Mouse (Mus musculus): ENCODE data around the gene Sept11. TPM values are rescaled to one million over a fixed set of nuclear protein-coding genes. Genes with fewer than 3 reads are reported as not detected.
A peak's percentile ranks its signal among the peaks of the same experiment; 100 is the strongest.

Gene Sept11
- polyA plus RNA-seq, 1 experiment from 2014 or later, result 21.4 TPM

DNA sequence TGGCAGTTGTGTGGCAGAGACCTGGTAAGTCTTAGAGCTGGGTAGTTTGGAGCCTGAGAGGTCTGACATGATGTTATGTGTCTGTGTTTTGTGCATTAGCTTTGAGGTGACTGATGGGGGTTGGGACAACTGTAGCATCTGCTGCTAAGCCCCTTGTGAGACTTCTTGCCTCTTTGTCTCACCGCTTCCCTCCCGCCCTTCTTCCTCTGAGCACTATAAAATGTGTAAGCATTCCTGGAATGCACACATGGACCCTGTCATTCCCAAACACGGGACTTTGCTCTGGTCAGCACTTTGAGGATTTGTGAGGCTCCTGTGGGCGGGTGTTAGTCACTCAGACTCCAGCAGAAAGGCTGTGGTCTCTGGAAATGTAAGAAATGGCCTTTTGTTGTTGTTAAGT, 36.7 kb downstream of the Sept11 start:
- no peak overlapping the region for H3K4me2 ChIP-seq (ENCODE audit: low read depth, low read length)
- H3K9me3 ChIP-seq (replicated peaks; ENCODE audit: control insufficient read depth, low read length), result no peaks in the 10 kb centered on the region
- H3K4me1 ChIP-seq (ENCODE audit: control insufficient read depth, low read depth, low read length), result peaks cover 10% of the 10 kb centered on the region
- H3K4me3 ChIP-seq (ENCODE audit: low read depth, low read length), result no peak overlapping the region
- ATAC-seq (ENCODE audit: low read depth), result 0 out of 2 replicates have a peak, but pooled peaks have one; percentile 47
- WGBS (ENCODE audit: insufficient replicate concordance), result 51% methylated on average over 4 of the region's 4 CpGs
- no peak overlapping the region for H3K27ac ChIP-seq (ENCODE audit: low read length)
- H3K27me3 ChIP-seq (ENCODE audit: control insufficient read depth, insufficient read depth, low read depth, low read length), result no peaks in the 10 kb centered on the region
- no peaks in the 10 kb centered on the region for H3K36me3 ChIP-seq (ENCODE audit: control insufficient read depth, insufficient read depth)
- no peak overlapping the region for H3K9ac ChIP-seq (ENCODE audit: low read depth, low read length)

DNA sequence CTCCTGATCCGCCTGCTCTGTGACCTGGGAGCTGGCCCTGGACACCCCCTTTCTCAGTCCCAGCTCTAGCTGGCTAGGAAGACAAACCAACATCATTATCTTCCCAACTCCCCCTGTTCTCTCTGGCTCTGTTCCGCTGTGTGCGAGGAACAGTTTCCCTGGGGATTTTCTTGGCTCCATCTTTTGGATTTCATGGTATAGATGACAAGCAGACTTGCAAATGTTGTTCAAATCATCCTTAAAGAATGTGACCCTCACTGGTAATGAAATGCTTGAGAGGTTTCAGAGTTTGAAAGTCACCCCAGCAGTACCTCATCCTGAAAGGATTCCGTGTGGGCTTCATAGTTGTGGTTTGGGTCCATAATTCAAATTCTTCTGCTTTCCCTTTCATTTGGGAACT, 38.2 kb downstream of the Sept11 start:
- WGBS (ENCODE audit: insufficient replicate concordance), result 65% methylated on average over 4 of the region's 4 CpGs
- Histone ChIP-seq H3K9ac (ENCODE audit: low read depth, low read length) (no peak overlapping the region), H3K4me1 (ENCODE audit: control insufficient read depth, low read depth, low read length) (peaks cover 15% of the 10 kb centered on the region), H3K27me3 (ENCODE audit: control insufficient read depth, insufficient read depth, low read depth, low read length) (no peaks in the 10 kb centered on the region), H3K27ac (ENCODE audit: low read length) (no peak overlapping the region), H3K4me2 (ENCODE audit: low read depth, low read length) (no peak overlapping the region), H3K4me3 (ENCODE audit: low read depth, low read length) (no peak overlapping the region), H3K9me3 (replicated peaks; ENCODE audit: control insufficient read depth, low read length) (no peaks in the 10 kb centered on the region), H3K36me3 (ENCODE audit: control insufficient read depth, insufficient read depth) (no peaks in the 10 kb centered on the region)
- no peak for ATAC-seq (ENCODE audit: low read depth)

DNA sequence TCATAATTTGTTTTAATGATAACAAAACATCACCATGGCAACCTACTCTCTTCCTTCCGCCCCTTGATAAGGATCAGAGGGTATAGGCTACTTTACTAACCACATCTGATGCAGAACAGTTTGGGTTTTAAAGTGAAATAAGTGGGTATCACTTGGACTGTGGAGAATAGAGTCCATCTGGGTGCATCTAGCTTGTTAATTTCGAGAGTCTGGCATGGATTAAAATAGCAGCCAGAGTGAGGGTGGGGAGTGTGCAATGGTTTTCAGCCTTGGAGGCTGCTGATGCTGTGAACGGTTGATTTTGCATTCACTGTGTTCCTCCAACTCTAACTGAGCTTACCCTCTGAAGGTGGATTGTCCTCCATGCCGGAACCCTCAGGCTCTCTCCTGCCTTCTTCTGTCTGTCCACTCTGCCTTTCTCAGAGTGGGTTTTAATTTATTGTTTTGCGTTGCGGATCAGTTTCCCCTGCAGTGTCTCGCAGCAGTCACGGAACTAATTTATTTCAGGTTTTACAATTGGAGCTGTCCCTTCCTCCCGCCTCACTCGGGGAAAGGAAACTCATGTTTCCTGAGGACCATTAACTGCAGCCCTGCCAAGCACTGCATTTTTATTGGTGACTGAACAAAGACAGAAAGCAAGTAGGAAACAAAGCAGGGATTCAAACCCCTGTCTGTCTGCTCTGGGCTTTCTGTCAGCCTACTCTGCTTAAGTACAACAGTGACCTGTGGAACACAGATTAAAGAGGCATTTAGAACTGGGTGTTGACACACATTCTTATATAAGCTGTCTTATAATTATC, 40.4 kb downstream of the Sept11 start:
- no peak overlapping the region for H3K9ac ChIP-seq (ENCODE audit: low read depth, low read length)
- no peak for ATAC-seq (ENCODE audit: low read depth)
- peaks cover 10% of the 10 kb centered on the region for H3K4me1 ChIP-seq (ENCODE audit: control insufficient read depth, low read depth, low read length)
- H3K9me3 ChIP-seq (replicated peaks; ENCODE audit: control insufficient read depth, low read length), result no peaks in the 10 kb centered on the region
- no peaks in the 10 kb centered on the region for H3K27me3 ChIP-seq (ENCODE audit: control insufficient read depth, insufficient read depth, low read depth, low read length)
- H3K36me3 ChIP-seq (ENCODE audit: control insufficient read depth, insufficient read depth), result no peaks in the 10 kb centered on the region
- 27% methylated on average over 10 of the region's 10 CpGs for WGBS (ENCODE audit: insufficient replicate concordance)
- H3K4me2 ChIP-seq (ENCODE audit: low read depth, low read length), result no peak overlapping the region
- no peak overlapping the region for H3K27ac ChIP-seq (ENCODE audit: low read length)
- no peak overlapping the region for H3K4me3 ChIP-seq (ENCODE audit: low read depth, low read length)

DNA sequence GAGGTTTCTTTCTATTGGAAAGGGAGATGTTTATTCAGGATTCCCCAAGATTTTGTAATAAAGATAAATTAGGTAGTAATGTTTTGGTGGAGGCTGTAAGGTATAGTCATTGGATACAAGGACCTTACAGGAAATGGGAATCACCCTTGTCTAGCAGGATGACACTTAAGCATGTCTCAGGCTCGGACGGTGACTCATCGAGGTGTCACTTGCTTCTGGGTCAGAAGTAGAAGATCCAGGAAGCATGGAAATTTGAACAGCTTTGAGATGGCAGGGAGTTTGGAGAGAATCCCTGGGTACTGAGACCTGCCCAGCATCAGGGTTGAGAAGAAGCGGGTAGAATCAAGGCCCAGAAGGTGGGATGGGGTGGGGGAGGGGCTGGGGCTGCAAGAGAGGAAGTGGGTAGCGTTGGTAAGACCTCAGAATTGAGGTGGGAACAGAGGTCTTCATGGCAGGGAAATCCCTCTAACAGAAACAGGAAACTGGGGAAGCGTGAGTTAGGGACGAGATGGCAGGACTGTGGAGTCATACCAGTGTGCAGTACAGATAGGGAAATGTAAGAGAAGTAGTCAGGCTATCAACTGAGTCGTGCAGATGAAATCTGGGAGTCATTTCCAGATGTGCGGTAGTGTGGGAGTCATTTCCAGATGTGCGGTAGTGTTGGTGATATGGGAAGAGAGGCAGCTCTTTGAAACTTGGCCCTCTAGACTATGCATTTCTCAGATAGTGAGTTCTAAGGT, 42.3 kb downstream of the Sept11 start:
- Histone ChIP-seq H3K4me3 (ENCODE audit: low read depth, low read length) (no peak overlapping the region), H3K36me3 (ENCODE audit: control insufficient read depth, insufficient read depth) (peaks cover 5% of the 10 kb centered on the region), H3K9ac (ENCODE audit: low read depth, low read length) (no peak overlapping the region), H3K4me1 (ENCODE audit: control insufficient read depth, low read depth, low read length) (peaks cover 5% of the 10 kb centered on the region; the same call in 1 of the 2 replicates), H3K4me2 (ENCODE audit: low read depth, low read length) (no peak overlapping the region), H3K27me3 (ENCODE audit: control insufficient read depth, insufficient read depth, low read depth, low read length) (no peaks in the 10 kb centered on the region), H3K27ac (ENCODE audit: low read length) (no peak overlapping the region), H3K9me3 (replicated peaks; ENCODE audit: control insufficient read depth, low read length) (no peaks in the 10 kb centered on the region)
- peak; percentile 27; the same call in 1 of the 2 replicates for ATAC-seq (ENCODE audit: low read depth)
- WGBS (ENCODE audit: insufficient replicate concordance), result 12% methylated on average over 10 of the region's 10 CpGs

DNA sequence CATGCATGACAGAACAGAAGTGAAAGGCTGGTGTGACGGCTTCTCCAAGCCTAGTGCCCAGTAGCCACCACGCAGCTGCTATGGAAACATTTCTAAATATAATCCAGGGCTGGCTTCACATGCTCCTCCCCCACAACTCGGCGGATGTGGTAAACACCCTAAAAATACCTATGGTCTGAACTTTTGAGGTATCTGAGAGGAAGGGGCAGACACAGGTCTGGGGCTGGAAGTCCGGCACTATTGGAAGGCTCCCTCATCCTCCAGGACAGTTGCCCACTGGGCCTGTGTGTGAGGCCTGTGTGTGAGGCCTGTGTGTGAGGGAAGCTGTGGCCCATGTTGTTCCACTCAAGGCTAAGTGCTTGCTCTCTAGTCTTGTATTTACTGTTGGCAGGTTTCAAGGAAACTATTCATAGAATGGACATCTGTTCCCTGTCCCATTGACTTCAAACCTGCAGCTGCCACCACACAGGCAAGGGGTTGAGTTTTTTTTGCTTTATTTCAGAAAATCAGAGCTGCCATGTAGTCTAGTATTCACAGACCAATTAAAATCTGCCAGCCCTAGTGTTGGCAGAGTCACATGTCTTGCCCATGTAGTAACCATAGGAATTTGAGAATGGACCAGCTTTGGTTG, 43.8 kb downstream of the Sept11 start:
- H3K4me1 ChIP-seq (ENCODE audit: control insufficient read depth, low read depth, low read length), result peaks cover 5% of the 10 kb centered on the region; the same call in 1 of the 2 replicates
- H3K9ac ChIP-seq (ENCODE audit: low read depth, low read length), result no peak overlapping the region
- H3K9me3 ChIP-seq (replicated peaks; ENCODE audit: control insufficient read depth, low read length), result no peaks in the 10 kb centered on the region
- no peak overlapping the region for H3K4me3 ChIP-seq (ENCODE audit: low read depth, low read length)
- H3K27ac ChIP-seq (ENCODE audit: low read length), result no peak overlapping the region
- H3K4me2 ChIP-seq (ENCODE audit: low read depth, low read length), result no peak overlapping the region
- peaks cover 9% of the 10 kb centered on the region for H3K36me3 ChIP-seq (ENCODE audit: control insufficient read depth, insufficient read depth)
- no peaks in the 10 kb centered on the region for H3K27me3 ChIP-seq (ENCODE audit: control insufficient read depth, insufficient read depth, low read depth, low read length)
- no peak for ATAC-seq (ENCODE audit: low read depth)
- 46% methylated on average over 5 of the region's 5 CpGs for WGBS (ENCODE audit: insufficient replicate concordance)

DNA sequence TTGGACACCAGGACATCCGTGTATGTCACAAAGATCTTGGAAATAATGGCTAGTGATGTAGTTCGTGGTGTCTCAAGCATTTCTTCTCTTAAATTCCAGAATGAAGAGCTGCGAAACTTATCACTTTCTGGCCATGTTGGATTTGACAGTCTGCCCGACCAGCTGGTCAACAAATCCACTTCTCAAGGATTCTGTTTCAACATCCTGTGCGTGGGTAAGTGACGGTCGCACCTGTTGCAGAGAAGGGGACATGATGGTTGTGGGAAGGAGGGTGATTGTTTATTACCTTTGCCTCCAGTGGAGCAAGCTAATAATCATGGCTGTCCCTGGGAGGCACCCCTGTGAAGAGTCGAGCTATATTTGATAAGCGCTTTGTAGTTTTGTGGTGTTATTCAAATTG, 46.1 kb downstream of the Sept11 start:
- ATAC-seq (ENCODE audit: low read depth), result no peak
- Histone ChIP-seq H3K36me3 (ENCODE audit: control insufficient read depth, insufficient read depth) (peaks cover 9% of the 10 kb centered on the region), H3K9me3 (replicated peaks; ENCODE audit: control insufficient read depth, low read length) (no peaks in the 10 kb centered on the region), H3K27ac (ENCODE audit: low read length) (no peak overlapping the region), H3K9ac (ENCODE audit: low read depth, low read length) (no peak overlapping the region), H3K27me3 (ENCODE audit: control insufficient read depth, insufficient read depth, low read depth, low read length) (no peaks in the 10 kb centered on the region), H3K4me2 (ENCODE audit: low read depth, low read length) (no peak overlapping the region), H3K4me1 (ENCODE audit: control insufficient read depth, low read depth, low read length) (peaks cover 5% of the 10 kb centered on the region; the same call in 1 of the 2 replicates), H3K4me3 (ENCODE audit: low read depth, low read length) (no peak overlapping the region)
- WGBS (ENCODE audit: insufficient replicate concordance), result 82% methylated on average over 9 of the region's 9 CpGs

DNA sequence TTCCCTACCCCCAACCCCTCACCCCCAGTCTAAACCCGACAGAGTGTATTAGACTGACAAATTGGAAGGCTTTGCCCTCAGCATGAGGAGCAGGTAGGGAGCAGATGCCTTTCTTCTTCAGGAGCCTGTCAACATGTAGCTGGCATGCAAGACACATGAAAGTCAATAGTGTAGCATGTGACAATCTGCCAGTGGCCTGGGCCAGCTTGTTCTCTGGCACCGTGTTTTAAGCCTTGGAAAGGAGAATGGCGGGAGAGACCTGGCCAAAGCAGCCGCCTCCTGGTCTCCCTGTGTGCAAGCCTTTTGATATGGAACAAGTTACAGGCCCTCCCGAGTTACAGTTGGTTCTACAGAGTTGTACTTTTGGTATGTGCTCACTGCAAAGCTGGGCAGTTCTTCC, 47.5 kb downstream of the Sept11 start:
- Histone ChIP-seq H3K9me3 (replicated peaks; ENCODE audit: control insufficient read depth, low read length) (no peaks in the 10 kb centered on the region), H3K9ac (ENCODE audit: low read depth, low read length) (no peak overlapping the region), H3K27ac (ENCODE audit: low read length) (no peak overlapping the region), H3K4me2 (ENCODE audit: low read depth, low read length) (no peak overlapping the region), H3K27me3 (ENCODE audit: control insufficient read depth, insufficient read depth, low read depth, low read length) (no peaks in the 10 kb centered on the region), H3K36me3 (ENCODE audit: control insufficient read depth, insufficient read depth) (peaks cover 9% of the 10 kb centered on the region), H3K4me3 (ENCODE audit: low read depth, low read length) (no peak overlapping the region), H3K4me1 (ENCODE audit: control insufficient read depth, low read depth, low read length) (peaks cover 2% of the 10 kb centered on the region; the same call in 1 of the 2 replicates)
- WGBS (ENCODE audit: insufficient replicate concordance), result 64% methylated on average over 5 of the region's 5 CpGs
- no peak for ATAC-seq (ENCODE audit: low read depth)

DNA sequence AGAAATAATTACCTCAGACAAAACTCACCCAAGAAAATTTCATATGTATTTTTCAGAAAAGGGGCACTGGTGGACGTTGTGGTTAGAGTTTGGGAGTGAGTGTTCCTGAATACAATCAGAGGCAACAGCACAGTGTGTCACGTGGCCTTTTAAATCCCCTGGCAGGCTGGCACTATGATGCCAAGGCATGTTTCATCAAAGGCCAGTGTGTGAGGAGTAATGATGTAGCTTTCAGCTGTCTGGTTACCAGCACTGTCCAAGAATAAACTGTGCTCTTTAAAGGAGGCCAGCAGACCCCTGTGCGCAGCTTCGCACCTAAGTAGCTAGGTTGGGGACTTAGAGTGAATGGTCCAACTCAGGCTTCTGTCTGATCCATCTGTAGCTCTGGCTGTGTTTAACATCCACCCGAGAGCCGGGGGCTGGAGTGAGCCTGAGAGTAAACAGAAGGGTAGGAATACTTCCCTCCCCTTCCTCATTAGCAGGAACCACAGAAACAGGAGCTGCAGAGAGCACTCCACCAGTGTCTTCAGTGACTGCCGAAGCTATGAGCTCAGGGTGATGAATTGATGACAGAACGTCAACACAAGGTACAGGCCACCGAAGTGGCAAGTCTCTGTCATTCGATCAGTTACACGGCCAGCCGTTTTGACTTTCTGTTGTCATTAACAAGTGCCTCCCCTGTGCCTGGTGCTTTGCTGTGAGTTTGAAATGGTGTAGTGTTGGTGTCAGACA, 50.3 kb downstream of the Sept11 start:
- no peak overlapping the region for H3K4me2 ChIP-seq (ENCODE audit: low read depth, low read length)
- H3K9me3 ChIP-seq (replicated peaks; ENCODE audit: control insufficient read depth, low read length), result no peaks in the 10 kb centered on the region
- 63% methylated on average over 12 of the region's 12 CpGs for WGBS (ENCODE audit: insufficient replicate concordance)
- no peak overlapping the region for H3K27ac ChIP-seq (ENCODE audit: low read length)
- H3K27me3 ChIP-seq (ENCODE audit: control insufficient read depth, insufficient read depth, low read depth, low read length), result no peaks in the 10 kb centered on the region
- no peak overlapping the region for H3K4me3 ChIP-seq (ENCODE audit: low read depth, low read length)
- no peak overlapping the region for H3K9ac ChIP-seq (ENCODE audit: low read depth, low read length)
- H3K4me1 ChIP-seq (ENCODE audit: control insufficient read depth, low read depth, low read length), result no peaks in the 10 kb centered on the region; the same call in 1 of the 2 replicates
- no peak for ATAC-seq (ENCODE audit: low read depth)
- peaks cover 9% of the 10 kb centered on the region for H3K36me3 ChIP-seq (ENCODE audit: control insufficient read depth, insufficient read depth)
